Mouse (Mus musculus): ENCODE results near the gene Cd81. TPM values are rescaled to one million over a fixed set of nuclear protein-coding genes. Genes with fewer than 3 reads are reported as not detected.

Cd81 gene
- 100 to 1,000 TPM; 347 to 375 TPM for total RNA-seq (2021)
- long read RNA-seq, experiment 1, transcript Cd81-201 (8 exons, 1,533 nt) = major isoform, 1,392 of 1,457 reads
- long read RNA-seq, experiment 1, partial matches to known transcripts = 13 of 1,457 reads
- long read RNA-seq, experiment 1, other reads (novel, unspliced or antisense) = 47 of 1,457 reads
- long read RNA-seq, experiment 2, transcript Cd81-201 (8 exons, 1,533 nt) = major isoform, 1,123 of 1,190 reads
- long read RNA-seq, experiment 2, partial matches to known transcripts = 8 of 1,190 reads
- long read RNA-seq, experiment 2, other reads (novel, unspliced or antisense) = 59 of 1,190 reads

- peak; percentile 89 to 90 for DNase-seq (ENCODE audit: low spot score in 2 of 2)
Measured at GRCm38 (mm10) chr7:143052626-143053007, at the start of gene Cd81. Gene Cd81, plus strand, starts transcription at chr7:143052739.

GRCm38 (mm10) chr7:143004727-143005343 lies 47.7 kb upstream of the Cd81 start, which contains the start of gene Tspan32:
Gene Tspan32, plus strand, starts transcription at chr7:143005046.
- DNase-seq (ENCODE audit: low spot score in 2 of 2) = no peak

DNA sequence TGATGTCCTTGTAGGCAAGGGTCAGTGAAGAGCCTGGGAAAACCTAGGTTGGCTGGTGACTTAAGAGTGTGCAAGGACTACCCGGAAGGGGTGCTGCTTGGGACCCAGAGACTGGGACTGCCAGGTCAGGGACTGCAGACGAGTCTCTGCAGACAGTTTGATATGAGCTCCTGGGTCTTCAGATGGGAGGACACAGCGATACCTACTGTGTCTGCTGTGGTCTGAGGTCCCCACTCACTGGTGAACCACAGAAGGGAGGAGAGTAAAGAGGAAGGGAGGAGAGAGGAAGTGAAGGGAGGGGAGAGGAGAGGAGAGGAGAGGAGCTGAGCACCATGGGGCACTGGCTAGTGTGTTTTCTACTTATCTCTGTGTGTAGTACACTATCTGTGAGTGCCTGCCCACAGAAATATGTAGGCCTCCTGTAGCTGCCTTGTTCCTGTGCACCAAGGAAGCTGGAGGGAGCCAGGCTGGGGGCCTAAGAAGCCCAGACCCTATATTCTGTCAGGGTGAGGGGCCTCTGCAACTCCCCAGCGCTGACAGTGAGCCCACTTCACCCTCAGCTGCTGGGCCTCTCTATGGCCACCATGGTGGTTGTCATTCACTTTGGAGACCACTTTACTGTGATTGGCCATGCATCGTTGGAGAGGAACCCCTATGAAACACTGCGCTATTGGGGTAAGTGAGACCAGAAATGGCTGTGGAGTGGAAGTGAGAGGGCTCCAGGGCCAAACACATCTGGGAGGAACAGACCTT lies 47.0 kb upstream of the Cd81 start:
- no peak for DNase-seq (ENCODE audit: low spot score in 2 of 2)

DNA sequence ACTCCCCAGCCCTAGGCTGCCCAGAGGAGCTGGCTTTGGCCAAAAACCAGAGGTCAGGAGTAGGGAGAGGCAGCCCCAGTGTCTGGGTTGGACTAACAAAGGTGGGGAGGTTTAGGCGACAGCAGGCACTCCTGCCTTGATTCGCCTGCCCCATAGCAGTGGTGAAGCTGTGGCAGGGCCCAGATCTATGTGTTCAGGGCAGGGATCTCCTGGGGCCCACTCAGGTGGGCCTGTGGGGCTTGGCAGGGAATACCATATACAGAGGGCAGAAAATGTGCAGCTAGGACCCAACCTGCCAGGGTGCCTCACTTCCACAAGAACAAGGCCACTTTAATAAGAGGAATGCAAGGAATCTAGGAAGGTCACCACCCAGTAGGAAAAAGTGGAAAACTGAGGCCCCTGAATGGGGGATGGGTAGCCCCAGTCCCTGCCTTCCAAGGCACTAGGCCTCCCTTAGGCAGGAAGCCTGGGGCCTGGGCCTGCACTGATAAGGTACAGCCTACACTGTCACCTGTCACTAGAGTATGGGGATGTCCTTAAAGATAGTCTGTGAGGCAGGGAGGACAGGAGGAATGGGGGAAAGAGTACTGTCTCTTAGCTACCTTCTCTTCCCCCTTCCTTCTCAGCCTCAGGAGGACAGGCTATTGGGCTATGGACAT lies 46.3 kb upstream of the Cd81 start:
- DNase-seq (ENCODE audit: low spot score in 2 of 2) = no peak

DNA sequence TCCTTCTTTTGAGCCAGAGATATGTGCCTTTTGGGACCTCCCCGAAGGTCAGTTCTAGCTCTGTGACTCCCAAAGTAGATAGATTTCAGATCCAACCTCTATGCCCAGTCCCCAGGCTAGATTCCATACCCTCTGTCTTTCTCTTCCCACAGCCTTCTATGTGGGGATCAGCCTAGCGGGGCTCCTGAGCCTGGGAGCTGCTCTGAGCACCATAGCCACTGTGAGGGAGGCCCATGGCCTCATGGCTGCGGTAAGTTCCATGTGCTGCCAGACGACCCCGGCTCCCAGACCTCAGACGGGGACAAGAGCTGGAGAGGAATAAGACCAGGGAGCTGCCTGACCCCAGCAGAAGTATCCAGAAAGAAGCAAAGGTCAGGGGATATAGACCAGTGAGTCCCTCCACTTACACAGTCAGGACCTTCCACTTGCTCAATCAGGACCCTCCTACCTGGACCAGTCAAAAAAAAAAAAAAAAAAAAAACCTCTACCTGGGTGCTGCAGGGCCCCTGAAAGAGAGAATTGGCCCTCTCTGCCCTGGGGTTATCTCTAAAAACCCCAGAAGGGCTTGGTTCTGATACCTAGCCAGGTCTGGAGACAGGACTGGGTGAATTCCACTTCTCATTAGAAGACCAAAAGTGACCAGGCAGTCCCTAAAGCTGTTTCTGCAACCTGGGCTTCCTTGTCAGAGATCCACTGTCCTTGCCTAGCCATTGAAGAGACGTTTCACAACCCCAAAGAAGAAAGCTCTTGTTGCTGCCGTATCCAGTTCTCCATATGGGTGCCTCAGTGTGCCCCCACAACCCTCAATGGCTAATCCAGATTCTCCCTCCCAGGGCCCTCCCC lies 45.6 kb upstream of the Cd81 start:
- no peak for DNase-seq (ENCODE audit: low spot score in 2 of 2)

GRCm38 (mm10) chr7:143007599-143008369 lies 44.8 kb upstream of the Cd81 start:
- peak; percentile 96 for DNase-seq (ENCODE audit: low spot score in 2 of 2)

- DNase-seq (ENCODE audit: low spot score in 2 of 2) = peak in 1 of 2 experiments; percentile 50
Measured at GRCm38 (mm10) chr7:143008370-143008926, 44.1 kb upstream of the Cd81 start.

DNA sequence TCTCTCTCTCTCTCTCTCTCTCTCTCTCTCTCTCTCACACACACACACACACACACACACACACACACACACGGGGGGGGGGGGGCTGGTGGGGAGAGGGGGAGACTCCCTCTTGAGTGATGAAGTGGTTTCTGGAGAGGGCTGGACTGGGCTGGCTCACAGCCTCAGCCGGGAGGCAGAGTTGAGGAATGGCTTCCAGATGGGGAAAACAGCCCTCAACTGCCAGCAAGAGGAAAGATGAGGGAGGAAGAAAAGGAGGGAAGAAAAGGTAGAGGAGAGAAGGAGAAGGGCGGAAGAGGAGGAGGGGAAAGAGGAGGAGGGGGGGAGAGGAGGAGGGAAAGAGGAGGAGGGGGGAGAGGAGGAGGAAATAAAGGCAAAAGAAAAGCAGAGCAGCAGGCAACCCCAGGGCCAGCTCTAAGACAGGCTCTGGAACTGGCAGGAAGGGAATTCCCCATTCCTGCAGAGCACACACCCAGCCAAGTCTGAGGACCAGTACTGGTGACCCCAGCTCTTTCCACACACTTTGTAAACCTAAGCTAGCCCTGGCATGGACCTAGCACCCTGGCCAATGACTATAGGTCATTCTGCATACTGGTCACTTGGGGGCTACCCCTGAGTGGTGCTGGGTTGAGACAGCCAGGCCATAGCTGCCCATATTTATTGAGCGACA lies 43.4 kb upstream of the Cd81 start:
- DNase-seq (ENCODE audit: low spot score in 2 of 2) = peak in 1 of 2 experiments; percentile 63

- DNase-seq (ENCODE audit: low spot score in 2 of 2) = no peak
Measured at GRCm38 (mm10) chr7:143009996-143010395, 42.5 kb upstream of the Cd81 start.

- DNase-seq (ENCODE audit: low spot score in 2 of 2) = no peak
Measured at GRCm38 (mm10) chr7:143011226-143011625, 41.3 kb upstream of the Cd81 start.

DNA sequence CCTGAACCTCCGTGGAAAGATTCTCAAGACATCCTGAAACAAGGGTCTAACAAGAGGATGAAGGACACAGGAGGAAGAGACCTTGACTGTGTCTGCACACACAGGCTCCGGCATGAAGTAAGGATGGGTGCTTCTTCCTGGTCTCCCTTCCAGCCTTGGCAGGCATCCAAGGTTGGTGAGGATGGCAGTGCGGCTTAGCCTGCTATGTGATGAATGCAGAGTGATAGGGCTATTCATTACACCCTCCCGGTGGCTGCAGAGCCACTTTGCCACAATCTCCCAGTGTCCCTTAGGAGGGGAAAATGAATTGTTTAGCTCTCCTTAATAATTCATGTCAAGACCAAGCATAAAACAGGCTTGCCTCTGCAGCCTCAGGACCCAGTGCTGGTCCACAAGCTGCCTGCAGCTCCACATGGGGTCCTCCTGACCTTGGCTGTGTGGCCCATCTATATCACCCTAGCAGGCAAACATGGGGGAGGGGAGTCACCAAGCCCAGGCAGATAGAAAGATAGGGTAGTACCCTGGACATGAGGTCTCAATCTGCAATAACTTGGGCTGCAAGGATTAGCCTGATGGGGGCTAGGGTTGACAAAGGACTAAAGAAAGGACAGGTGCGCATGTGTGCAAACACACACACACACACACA lies 40.2 kb upstream of the Cd81 start:
- DNase-seq (ENCODE audit: low spot score in 2 of 2) = no peak

- DNase-seq (ENCODE audit: low spot score in 2 of 2) = peak; percentile 55 to 78
Measured at GRCm38 (mm10) chr7:143013420-143014178, 38.9 kb upstream of the Cd81 start.

- no peak for DNase-seq (ENCODE audit: low spot score in 2 of 2)
Measured at GRCm38 (mm10) chr7:143014862-143015659, 37.5 kb upstream of the Cd81 start.

DNA sequence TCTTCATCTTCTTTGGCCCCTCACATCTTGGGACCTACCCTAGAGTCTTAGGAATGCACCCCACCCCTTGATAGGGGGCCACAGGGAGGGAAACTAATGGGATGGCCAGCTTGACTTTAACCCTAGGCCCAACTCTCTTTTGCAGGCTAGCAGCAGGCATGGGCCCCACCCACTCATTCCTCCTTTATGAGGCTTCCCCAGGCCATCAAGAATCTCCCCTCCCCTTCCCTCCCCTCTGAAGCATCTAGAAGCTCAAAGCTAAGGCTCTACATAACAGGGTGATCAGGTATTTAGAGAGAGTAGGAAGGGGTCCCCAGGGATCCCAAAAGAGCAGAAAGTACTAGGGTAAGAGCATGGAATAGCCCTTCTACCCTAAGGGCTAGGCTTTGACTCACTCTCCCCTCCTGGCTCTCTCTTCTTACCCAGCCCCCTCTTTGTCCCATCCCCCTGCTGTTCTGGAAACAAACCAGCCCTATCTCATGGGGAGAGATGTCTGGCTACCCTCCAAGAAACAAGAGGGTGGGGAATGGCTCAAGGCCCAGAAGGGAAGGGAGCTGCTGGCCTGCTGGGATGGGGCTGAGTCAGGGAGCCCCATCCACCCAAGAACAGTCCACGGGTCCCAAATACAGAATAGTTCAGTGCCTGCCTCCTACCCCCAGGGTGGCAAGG lies 36.6 kb upstream of the Cd81 start:
- peak in 1 of 2 experiments; percentile 38 for DNase-seq (ENCODE audit: low spot score in 2 of 2)

- DNase-seq (ENCODE audit: low spot score in 2 of 2) = no peak
Measured at GRCm38 (mm10) chr7:143016424-143017142, 36.0 kb upstream of the Cd81 start.

GRCm38 (mm10) chr7:143017181-143017580 lies 35.4 kb upstream of the Cd81 start:
- no peak for DNase-seq (ENCODE audit: low spot score in 2 of 2)

All from gastrocnemius, postnatal 4 days (tissue).